Mouse (Mus musculus): ENCODE measurements around the gene Rgs6. TPM values are rescaled to one million over a fixed set of nuclear protein-coding genes. Genes with fewer than 3 reads are reported as not detected.
A peak's percentile ranks its signal among the peaks of the same experiment; 100 is the strongest.

Gene Rgs6
- polyA plus RNA-seq, 1 experiment from 2014 or later, result 0.20 TPM

DNA sequence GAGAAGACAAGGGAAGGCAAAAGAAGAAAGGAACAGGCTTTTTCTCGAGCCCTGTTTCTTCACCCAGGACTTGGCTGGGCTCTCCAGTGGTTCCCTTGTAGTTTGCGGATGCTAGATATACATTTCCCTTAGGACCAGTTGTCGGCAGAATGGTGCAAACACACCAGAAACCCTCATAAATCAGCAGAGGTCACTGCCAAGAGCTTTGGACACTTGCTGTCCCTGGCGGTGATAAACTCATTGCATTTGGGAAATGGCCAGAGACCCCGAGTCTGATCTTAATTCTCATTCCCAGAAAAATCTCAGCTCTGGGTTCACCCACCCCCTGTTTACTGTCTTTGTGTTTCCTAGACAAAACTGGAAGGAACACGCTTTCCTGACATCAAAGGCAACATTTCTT is 539.9 kb downstream of the Rgs6 start:
- Histone ChIP-seq H3K27ac (ENCODE audit: low read length) (no peak overlapping the region), H3K4me1 (ENCODE audit: control insufficient read depth, low read depth, low read length) (no peaks in the 10 kb centered on the region; the same call in 1 of the 2 replicates), H3K9me3 (replicated peaks; ENCODE audit: control insufficient read depth, low read length) (no peaks in the 10 kb centered on the region), H3K4me3 (ENCODE audit: low read depth, low read length) (no peak overlapping the region), H3K4me2 (ENCODE audit: low read depth, low read length) (no peak overlapping the region), H3K36me3 (ENCODE audit: control insufficient read depth, insufficient read depth) (no peaks in the 10 kb centered on the region), H3K27me3 (ENCODE audit: control insufficient read depth, insufficient read depth, low read depth, low read length) (no peaks in the 10 kb centered on the region), H3K9ac (ENCODE audit: low read depth, low read length) (no peak overlapping the region)
- 50% methylated on average over 6 of the region's 6 CpGs for WGBS (ENCODE audit: insufficient replicate concordance)
- ATAC-seq (ENCODE audit: low read depth), result no peak

DNA sequence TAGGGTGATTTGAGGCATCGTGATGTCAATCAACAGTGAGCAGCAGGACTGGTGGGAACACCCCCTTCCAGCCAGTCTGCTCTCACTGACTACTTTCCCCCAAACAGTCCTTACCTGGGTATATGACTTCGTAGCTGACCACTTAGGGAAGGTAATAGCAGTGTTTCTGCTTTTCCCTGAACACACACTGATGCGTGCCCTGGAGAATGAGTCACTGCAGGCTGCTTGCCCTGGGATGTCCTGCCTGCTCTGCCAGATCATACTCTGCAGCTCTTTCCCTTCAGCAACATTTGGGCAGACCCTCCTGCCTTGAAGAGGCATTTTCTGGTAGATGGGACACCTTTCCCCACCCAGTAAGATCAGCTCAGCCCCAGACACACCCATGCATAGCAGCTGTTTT is 540.5 kb downstream of the Rgs6 start:
- Histone ChIP-seq H3K4me2 (ENCODE audit: low read depth, low read length) (no peak overlapping the region), H3K4me1 (ENCODE audit: control insufficient read depth, low read depth, low read length) (no peaks in the 10 kb centered on the region; the same call in 1 of the 2 replicates), H3K4me3 (ENCODE audit: low read depth, low read length) (no peak overlapping the region), H3K36me3 (ENCODE audit: control insufficient read depth, insufficient read depth) (no peaks in the 10 kb centered on the region), H3K27ac (ENCODE audit: low read length) (no peak overlapping the region), H3K9me3 (replicated peaks; ENCODE audit: control insufficient read depth, low read length) (no peaks in the 10 kb centered on the region), H3K27me3 (ENCODE audit: control insufficient read depth, insufficient read depth, low read depth, low read length) (no peaks in the 10 kb centered on the region), H3K9ac (ENCODE audit: low read depth, low read length) (no peak overlapping the region)
- ATAC-seq (ENCODE audit: low read depth), result no peak
- WGBS (ENCODE audit: insufficient replicate concordance), result 64% methylated on average over 3 of the region's 3 CpGs

DNA sequence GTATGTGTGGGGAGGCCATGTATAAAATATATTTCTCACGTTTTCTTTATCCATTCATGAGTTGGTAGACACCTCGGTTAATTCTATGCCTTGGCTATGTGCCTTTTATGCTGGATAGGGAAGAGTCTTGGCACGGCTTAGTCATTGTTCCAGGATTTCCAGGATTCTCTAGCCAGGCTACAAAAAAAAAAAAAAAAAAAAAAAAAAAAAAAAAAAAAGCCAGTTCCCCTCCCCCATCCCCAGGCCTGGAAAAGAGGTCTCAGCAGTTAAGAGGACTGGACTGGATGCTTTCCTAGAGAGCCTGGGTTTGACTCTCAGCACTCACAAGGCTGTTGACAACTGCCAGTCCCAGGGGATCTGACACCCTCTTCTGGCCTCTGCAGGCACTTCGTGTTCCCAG is 543.3 kb downstream of the Rgs6 start:
- no peaks in the 10 kb centered on the region for H3K27me3 ChIP-seq (ENCODE audit: control insufficient read depth, insufficient read depth, low read depth, low read length)
- H3K36me3 ChIP-seq (ENCODE audit: control insufficient read depth, insufficient read depth), result no peaks in the 10 kb centered on the region
- no peak overlapping the region for H3K27ac ChIP-seq (ENCODE audit: low read length)
- no peak overlapping the region for H3K4me2 ChIP-seq (ENCODE audit: low read depth, low read length)
- no peak for ATAC-seq (ENCODE audit: low read depth)
- no peak overlapping the region for H3K9ac ChIP-seq (ENCODE audit: low read depth, low read length)
- H3K4me1 ChIP-seq (ENCODE audit: control insufficient read depth, low read depth, low read length), result no peaks in the 10 kb centered on the region
- WGBS (ENCODE audit: insufficient replicate concordance), result 66% methylated on average over 4 of the region's 4 CpGs
- H3K9me3 ChIP-seq (replicated peaks; ENCODE audit: control insufficient read depth, low read length), result no peaks in the 10 kb centered on the region
- no peak overlapping the region for H3K4me3 ChIP-seq (ENCODE audit: low read depth, low read length)

GRCm38 (mm10) chr12:83133827-83134226 is 545.7 kb downstream of the Rgs6 start:
- H3K9ac ChIP-seq (ENCODE audit: low read depth, low read length), result no peak overlapping the region
- no peaks in the 10 kb centered on the region for H3K4me1 ChIP-seq (ENCODE audit: control insufficient read depth, low read depth, low read length)
- no peaks in the 10 kb centered on the region for H3K9me3 ChIP-seq (replicated peaks; ENCODE audit: control insufficient read depth, low read length)
- H3K4me2 ChIP-seq (ENCODE audit: low read depth, low read length), result no peak overlapping the region
- no peak overlapping the region for H3K27ac ChIP-seq (ENCODE audit: low read length)
- WGBS (ENCODE audit: insufficient replicate concordance), result 52% methylated on average over 6 of the region's 6 CpGs
- no peaks in the 10 kb centered on the region for H3K27me3 ChIP-seq (ENCODE audit: control insufficient read depth, insufficient read depth, low read depth, low read length)
- H3K4me3 ChIP-seq (ENCODE audit: low read depth, low read length), result no peak overlapping the region
- H3K36me3 ChIP-seq (ENCODE audit: control insufficient read depth, insufficient read depth), result no peaks in the 10 kb centered on the region
- ATAC-seq (ENCODE audit: low read depth), result no peak

- no peaks in the 10 kb centered on the region for H3K27me3 ChIP-seq (ENCODE audit: control insufficient read depth, insufficient read depth, low read depth, low read length)
- H3K9me3 ChIP-seq (replicated peaks; ENCODE audit: control insufficient read depth, low read length), result no peaks in the 10 kb centered on the region
- H3K9ac ChIP-seq (ENCODE audit: low read depth, low read length), result no peak overlapping the region
- no peak overlapping the region for H3K4me3 ChIP-seq (ENCODE audit: low read depth, low read length)
- H3K4me2 ChIP-seq (ENCODE audit: low read depth, low read length), result no peak overlapping the region
- peaks cover 9% of the 10 kb centered on the region for H3K4me1 ChIP-seq (ENCODE audit: control insufficient read depth, low read depth, low read length)
- no peaks in the 10 kb centered on the region for H3K36me3 ChIP-seq (ENCODE audit: control insufficient read depth, insufficient read depth)
- no peak overlapping the region for H3K27ac ChIP-seq (ENCODE audit: low read length)
- 59% methylated on average over 5 of the region's 5 CpGs for WGBS (ENCODE audit: insufficient replicate concordance)
- ATAC-seq (ENCODE audit: low read depth), result no peak
These were observed 547.9 kb downstream of the Rgs6 start for GRCm38 (mm10) chr12:83136031-83136430.

- peaks cover 13% of the 10 kb centered on the region for H3K4me1 ChIP-seq (ENCODE audit: control insufficient read depth, low read depth, low read length)
- WGBS (ENCODE audit: insufficient replicate concordance), result 69% methylated on average over 2 of the region's 2 CpGs
- H3K9me3 ChIP-seq (replicated peaks; ENCODE audit: control insufficient read depth, low read length), result no peaks in the 10 kb centered on the region
- no peak for ATAC-seq (ENCODE audit: low read depth)
- H3K4me2 ChIP-seq (ENCODE audit: low read depth, low read length), result no peak overlapping the region
- H3K27ac ChIP-seq (ENCODE audit: low read length), result no peak overlapping the region
- H3K27me3 ChIP-seq (ENCODE audit: control insufficient read depth, insufficient read depth, low read depth, low read length), result no peaks in the 10 kb centered on the region
- no peak overlapping the region for H3K4me3 ChIP-seq (ENCODE audit: low read depth, low read length)
- no peak overlapping the region for H3K9ac ChIP-seq (ENCODE audit: low read depth, low read length)
- H3K36me3 ChIP-seq (ENCODE audit: control insufficient read depth, insufficient read depth), result no peaks in the 10 kb centered on the region
These were observed 548.4 kb downstream of the Rgs6 start for GRCm38 (mm10) chr12:83136460-83136859.

GRCm38 (mm10) chr12:83137001-83137400 is 548.9 kb downstream of the Rgs6 start:
- no peak overlapping the region for H3K9ac ChIP-seq (ENCODE audit: low read depth, low read length)
- WGBS (ENCODE audit: insufficient replicate concordance), result 64% methylated on average over 3 of the region's 3 CpGs
- ATAC-seq (ENCODE audit: low read depth), result no peak

GRCm38 (mm10) chr12:83141164-83141563 is 553.1 kb downstream of the Rgs6 start:
- Histone ChIP-seq H3K27ac (ENCODE audit: low read length) (peak overlapping the region; percentile 25; the same call in 1 of the 2 replicates), H3K9me3 (replicated peaks; ENCODE audit: control insufficient read depth, low read length) (no peaks in the 10 kb centered on the region), H3K4me1 (ENCODE audit: control insufficient read depth, low read depth, low read length) (peaks cover 38% of the 10 kb centered on the region), H3K36me3 (ENCODE audit: control insufficient read depth, insufficient read depth) (no peaks in the 10 kb centered on the region), H3K27me3 (ENCODE audit: control insufficient read depth, insufficient read depth, low read depth, low read length) (no peaks in the 10 kb centered on the region), H3K4me3 (ENCODE audit: low read depth, low read length) (no peak overlapping the region), H3K9ac (ENCODE audit: low read depth, low read length) (no peak overlapping the region), H3K4me2 (ENCODE audit: low read depth, low read length) (peak overlapping the region; percentile 35)
- WGBS (ENCODE audit: insufficient replicate concordance), result 17% methylated on average over 2 of the region's 2 CpGs
- ATAC-seq (ENCODE audit: low read depth), result peak; percentile 77

More at GRCm38 (mm10) chr12:83137001-83137400, 548.9 kb downstream of the Rgs6 start:
- Histone ChIP-seq H3K27ac (ENCODE audit: low read length) (no peak overlapping the region), H3K4me1 (ENCODE audit: control insufficient read depth, low read depth, low read length) (peaks cover 18% of the 10 kb centered on the region), H3K27me3 (ENCODE audit: control insufficient read depth, insufficient read depth, low read depth, low read length) (no peaks in the 10 kb centered on the region), H3K36me3 (ENCODE audit: control insufficient read depth, insufficient read depth) (no peaks in the 10 kb centered on the region), H3K4me2 (ENCODE audit: low read depth, low read length) (no peak overlapping the region), H3K4me3 (ENCODE audit: low read depth, low read length) (no peak overlapping the region), H3K9me3 (replicated peaks; ENCODE audit: control insufficient read depth, low read length) (no peaks in the 10 kb centered on the region)

DNA sequence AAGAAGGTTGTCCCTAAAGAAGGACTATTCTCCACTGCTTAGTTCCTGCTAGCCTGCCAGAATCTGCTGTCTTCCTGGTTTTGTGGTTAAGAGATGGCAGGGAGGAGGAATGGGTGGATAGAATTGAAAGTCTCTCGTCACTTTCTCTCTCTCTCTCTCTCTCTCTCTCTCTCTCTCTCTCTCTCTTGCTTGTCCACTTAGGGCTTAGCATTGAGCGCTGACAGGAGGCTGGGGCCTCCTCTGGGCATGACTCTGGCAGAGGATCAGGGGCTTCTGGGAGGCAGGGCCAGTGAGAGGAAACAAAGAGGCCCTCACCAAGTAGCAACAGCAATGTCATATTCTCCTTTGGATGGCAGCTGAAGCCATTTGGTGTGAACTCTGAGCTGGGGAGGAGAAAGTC is 554.4 kb downstream of the Rgs6 start:
- WGBS (ENCODE audit: insufficient replicate concordance), result 27% methylated on average over 2 of the region's 2 CpGs
- H3K27ac ChIP-seq (ENCODE audit: low read length), result peak overlapping the region; percentile 45

More for the DNA sequence above, 554.4 kb downstream of the Rgs6 start:
- H3K9ac ChIP-seq (ENCODE audit: low read depth, low read length), result no peak overlapping the region
- peaks cover 38% of the 10 kb centered on the region for H3K4me1 ChIP-seq (ENCODE audit: control insufficient read depth, low read depth, low read length)
- H3K9me3 ChIP-seq (replicated peaks; ENCODE audit: control insufficient read depth, low read length), result no peaks in the 10 kb centered on the region
- H3K4me3 ChIP-seq (ENCODE audit: low read depth, low read length), result no peak overlapping the region
- peak overlapping the region; percentile 7 for H3K4me2 ChIP-seq (ENCODE audit: low read depth, low read length)
- H3K36me3 ChIP-seq (ENCODE audit: control insufficient read depth, insufficient read depth), result no peaks in the 10 kb centered on the region
- ATAC-seq (ENCODE audit: low read depth), result no peak
- H3K27me3 ChIP-seq (ENCODE audit: control insufficient read depth, insufficient read depth, low read depth, low read length), result no peaks in the 10 kb centered on the region
